Mouse (Mus musculus): Measurements from ENCODE around the gene Tbc1d22a.

Gene Tbc1d22a

DNA sequence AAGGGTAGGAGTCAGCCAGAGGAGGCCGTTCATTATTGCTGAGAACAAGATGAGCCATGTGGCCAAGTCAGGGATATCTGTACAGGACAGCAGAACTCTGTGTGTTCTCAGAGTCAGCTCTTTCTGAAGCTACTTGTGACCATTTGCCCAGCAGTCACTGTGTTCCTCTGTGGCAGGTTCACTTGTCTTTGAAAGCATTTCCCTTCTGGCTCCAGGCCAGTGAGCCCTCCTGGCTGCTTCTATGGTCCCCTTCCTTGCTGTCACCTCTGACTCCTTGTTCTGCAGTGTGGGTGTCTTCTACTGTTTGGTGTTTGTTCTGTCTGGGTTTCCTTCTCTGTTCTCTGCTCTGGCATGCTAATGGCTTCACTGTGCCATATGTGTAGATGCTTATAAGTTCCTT, 121.5 kb downstream of the Tbc1d22a start:
- DNase-seq (ENCODE audit: low spot score): no peak

GRCm38 (mm10) chr15:86337726-86338125, 123.5 kb downstream of the Tbc1d22a start:
- DNase-seq (ENCODE audit: low spot score): no peak

DNA sequence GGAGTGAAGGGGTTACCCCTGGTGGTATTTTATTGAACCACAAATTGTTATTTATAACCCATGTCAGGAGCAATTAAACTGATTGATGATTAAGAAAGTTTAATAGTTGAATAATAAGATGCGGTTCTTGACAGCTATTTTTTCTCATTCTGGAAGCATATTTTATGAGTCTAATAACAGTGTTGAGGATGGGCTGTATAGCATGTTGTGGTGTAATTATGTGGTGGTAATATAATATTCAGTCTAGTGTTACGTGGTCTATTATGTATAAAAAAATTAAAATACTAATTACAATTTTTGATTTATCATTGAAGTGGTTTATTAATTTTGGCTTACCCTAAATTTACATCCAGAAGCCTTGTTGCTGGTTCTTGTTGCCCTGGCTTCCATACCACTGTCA, 125.5 kb downstream of the Tbc1d22a start:
- DNase-seq (ENCODE audit: low spot score): no peak

GRCm38 (mm10) chr15:86340766-86341165, 126.5 kb downstream of the Tbc1d22a start:
- no peak for DNase-seq (ENCODE audit: low spot score)

GRCm38 (mm10) chr15:86342637-86343375, 128.5 kb downstream of the Tbc1d22a start:
- DNase-seq (ENCODE audit: low spot score): no peak

DNA sequence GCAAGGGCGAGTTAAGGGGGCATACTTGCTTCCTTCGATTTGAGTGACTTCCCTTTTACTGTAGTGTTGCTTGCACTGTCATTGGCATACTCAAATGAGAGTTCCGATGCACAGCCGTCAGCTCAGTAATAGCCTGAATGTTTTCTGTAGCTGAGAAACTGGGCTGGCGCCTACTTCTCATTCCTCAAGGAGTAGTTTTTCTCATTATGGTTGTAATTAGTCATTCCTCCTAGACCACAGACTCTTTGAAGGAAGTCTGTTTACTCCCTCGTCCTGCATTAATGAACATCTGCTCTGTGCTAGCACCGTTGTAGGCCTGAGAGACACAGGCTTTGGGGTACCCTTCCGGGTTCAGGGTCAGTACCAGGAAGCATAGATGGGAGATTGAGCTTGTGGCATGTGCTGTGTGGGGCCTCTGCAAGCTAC, 130.7 kb downstream of the Tbc1d22a start:
- DNase-seq (ENCODE audit: low spot score): no peak

DNA sequence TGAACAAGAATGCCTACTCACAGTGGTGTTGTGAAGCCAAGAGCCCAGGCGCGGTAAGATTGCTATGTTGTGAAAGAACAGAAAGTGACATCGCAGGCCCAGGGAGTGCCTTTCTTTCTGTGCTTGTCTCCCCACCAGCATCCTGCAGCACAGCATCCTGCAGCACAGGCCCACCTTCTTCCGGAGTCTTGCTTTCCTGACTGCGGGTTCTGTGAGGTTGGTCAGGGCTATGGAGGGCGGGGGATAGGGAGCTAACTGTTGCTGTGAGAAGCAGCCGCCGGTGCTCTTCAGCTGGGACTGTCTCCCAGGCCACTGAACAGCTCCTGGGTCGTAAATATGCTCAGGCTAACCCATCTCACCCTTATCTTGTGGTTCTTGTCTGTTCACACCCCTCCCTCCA, 131.6 kb downstream of the Tbc1d22a start:
- no peak for DNase-seq (ENCODE audit: low spot score)

DNA sequence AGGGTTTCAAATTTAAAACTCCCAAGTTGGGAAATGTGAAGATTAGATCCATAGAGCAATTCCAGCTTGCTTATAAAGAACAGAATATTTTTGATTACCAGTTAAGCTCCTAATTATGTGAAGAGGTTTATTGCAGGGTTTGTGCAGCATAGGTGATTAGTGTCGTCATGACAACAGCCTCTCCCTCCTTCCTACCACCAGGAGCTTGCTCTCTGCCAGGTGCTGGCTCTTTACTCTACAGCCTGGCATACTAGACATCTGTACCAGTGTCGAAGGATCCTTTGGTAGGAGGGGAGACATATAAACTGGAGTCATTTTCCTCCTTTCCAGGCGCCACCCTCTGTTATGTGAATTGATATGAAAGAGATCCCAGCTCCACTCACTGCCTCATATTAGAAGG, 132.3 kb downstream of the Tbc1d22a start:
- no peak for DNase-seq (ENCODE audit: low spot score)

- no peak for DNase-seq (ENCODE audit: low spot score)
These were observed 140.7 kb downstream of the Tbc1d22a start for GRCm38 (mm10) chr15:86354932-86355331.

DNA sequence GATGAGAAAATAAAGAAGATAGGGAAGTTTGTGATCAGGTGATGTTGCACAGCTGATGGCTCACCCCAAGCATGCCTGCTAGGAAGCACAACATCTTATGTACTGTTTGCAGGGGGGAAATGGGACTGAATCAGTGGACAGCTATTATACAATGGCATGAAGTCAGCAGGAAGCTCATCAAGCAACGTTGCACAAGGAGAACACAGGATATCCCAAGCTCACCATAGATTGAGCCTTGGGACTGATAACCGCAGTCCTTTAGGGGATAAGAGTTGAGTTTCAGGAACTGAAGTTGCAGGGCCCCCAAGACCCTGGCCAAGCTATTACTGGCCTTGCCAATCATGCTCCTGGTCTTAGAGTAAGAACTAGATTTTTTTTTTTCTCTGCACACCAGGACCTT, 141.6 kb downstream of the Tbc1d22a start:
- no peak for DNase-seq (ENCODE audit: low spot score)

DNA sequence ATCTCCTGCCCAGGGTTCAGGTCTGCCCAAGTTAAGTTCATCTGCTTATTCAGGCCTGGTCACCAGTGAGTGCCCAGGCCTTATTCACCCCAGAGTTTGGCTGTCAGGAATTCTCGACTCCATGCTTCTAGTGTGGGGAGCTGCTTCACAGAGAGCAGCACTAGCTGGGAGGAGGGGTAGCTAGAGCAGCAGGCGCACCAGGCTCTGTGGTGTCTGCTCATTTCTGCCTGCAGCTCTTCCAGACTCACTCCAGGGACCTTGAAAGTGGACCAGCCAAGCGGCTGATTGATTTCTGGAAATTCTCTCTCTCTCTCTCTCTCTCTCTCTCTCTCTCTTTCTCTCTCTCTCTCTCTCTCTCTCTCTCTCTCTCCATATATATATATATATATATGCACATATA, 146.1 kb downstream of the Tbc1d22a start:
- DNase-seq (ENCODE audit: low spot score): no peak

DNA sequence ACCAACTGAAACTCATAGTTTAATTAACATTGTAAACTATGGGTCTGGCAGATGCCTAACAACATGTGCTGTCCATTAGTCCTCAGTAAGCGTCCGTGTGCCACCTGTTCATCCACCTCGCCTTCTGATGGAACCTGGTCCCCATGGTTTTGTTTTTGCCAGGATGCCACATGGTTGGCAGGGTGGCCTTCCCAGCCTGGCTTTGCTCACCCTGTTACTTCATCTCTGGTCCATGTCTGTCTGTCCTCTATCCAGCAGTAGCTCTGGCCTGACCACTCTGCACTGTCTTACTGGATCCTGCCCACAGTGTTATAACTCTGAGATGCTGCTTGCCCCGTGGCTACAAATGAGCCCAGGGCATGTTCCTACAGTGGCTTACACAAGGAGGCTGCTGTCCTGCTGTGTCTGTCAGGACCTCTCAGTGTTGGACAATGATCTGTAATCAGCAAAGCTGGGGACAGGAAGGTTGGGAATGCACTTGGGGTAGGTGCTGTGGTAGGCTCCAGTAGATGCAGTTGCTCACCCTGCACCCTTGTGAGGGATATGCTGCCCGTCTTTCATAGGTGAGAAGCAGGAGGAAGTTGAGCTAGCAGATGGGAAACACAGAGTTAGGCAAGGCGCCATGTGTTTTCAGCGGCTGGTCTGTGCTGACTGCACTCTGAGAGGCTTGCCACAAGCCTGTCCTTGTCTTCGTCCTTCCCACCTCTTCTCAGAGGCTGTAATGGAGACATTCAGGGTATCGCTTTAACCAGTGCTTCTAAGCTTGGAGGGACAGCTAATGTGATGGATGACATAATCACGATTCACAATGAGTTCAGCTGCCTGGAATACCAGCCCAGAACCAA, 148.3 kb downstream of the Tbc1d22a start:
- no peak for DNase-seq (ENCODE audit: low spot score)

DNA sequence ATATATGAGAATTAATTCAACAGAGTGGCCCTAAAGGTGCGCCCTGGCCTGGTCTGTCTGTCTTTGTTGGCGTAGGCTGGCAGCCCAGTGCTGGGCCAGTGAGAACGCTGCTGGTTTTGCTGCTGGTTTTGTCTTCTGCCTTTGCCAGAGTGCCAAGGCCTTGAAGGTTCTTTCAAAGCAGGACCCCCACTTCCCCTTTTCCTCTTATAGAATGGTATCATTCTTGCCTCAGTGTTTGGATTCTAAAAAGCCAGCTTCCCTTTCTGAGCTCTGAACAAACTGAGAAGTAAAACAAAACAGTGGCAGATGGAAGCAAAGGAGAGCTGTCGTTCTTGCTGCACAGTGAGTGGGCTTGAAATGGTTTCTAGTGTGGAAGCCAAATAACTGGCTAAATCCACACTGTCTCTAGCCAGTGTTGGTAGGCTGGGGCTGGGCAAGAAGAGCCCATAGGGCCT, 149.6 kb downstream of the Tbc1d22a start:
- no peak for DNase-seq (ENCODE audit: low spot score)

- no peak for DNase-seq (ENCODE audit: low spot score)
These were observed 150.8 kb downstream of the Tbc1d22a start for GRCm38 (mm10) chr15:86364948-86365658.

- no peak for DNase-seq (ENCODE audit: low spot score)
These were observed 152.5 kb downstream of the Tbc1d22a start for GRCm38 (mm10) chr15:86366726-86367125.

- DNase-seq (ENCODE audit: low spot score): no peak
These were observed 153.0 kb downstream of the Tbc1d22a start for GRCm38 (mm10) chr15:86367247-86367646.

GRCm38 (mm10) chr15:86370846-86371245, 156.6 kb downstream of the Tbc1d22a start:
- no peak for DNase-seq (ENCODE audit: low spot score)

DNA sequence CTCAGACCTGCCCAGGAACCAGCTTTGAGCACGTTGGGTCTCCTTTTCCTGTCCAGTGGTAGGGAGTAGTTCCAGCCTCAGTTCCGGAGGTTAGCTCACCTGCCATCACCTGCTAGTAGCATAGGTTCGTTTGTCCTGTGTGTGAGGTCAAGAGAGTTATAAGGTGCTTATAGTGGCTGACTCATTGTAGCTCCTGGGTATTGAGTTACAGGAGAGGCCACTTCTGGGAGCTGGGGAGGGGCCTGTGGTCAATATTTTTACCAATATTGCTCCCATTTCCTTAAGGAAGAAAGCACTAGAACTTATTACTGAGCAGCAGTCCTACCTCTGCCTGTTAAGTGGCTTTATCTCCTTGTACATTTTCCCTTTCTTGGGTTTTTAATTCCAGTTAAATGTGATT, 161.0 kb downstream of the Tbc1d22a start:
- DNase-seq (ENCODE audit: low spot score): no peak

DNA sequence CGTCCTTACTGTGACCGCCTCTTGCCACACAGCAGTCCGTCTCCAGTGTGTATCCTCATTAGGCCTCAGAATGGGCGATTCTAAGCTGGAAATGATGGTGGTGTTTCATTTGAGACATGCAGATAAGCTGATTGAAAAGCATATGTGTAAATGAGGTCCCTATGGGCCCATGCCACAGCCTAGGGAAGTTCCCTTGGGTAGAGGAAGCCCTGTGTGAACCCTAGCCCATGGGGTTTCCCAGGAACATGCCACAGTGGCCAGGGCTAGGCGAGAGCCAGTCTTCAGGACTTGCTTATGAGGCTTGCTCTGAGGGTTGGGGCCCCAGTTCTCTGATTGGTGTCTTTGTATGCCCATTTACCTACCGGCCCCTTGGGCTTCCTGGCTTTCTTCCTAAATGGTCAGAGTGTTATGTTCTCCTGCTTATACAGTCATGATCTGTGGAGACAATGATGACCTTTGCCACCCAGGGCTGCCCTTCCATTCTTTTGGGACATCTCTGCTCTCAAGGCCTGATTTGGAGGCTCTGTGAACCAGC, 161.7 kb downstream of the Tbc1d22a start:
- no peak for DNase-seq (ENCODE audit: low spot score)

- DNase-seq (ENCODE audit: low spot score): no peak
These were observed 169.0 kb downstream of the Tbc1d22a start for GRCm38 (mm10) chr15:86383278-86383677.

DNA sequence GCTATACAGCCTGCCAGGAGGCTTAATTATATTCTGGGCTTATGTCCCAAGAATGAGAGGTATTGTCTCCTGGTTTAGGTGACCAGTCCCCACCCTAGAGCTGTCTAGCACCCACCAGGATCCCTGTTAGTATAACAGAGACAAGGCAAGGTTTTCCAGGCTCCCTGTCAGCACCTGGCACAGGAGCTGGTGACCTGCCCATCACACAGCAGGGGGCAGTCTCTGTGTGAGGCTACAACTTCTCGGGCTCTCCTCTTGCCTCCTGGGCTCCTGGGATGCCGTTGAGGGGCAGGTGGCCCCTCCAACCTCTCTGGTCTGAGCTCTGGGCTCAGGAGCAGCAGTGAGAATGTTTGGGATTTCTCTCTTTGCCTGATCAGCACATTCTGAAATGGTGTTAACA, 171.2 kb downstream of the Tbc1d22a start:
- no peak for DNase-seq (ENCODE audit: low spot score)

DNA sequence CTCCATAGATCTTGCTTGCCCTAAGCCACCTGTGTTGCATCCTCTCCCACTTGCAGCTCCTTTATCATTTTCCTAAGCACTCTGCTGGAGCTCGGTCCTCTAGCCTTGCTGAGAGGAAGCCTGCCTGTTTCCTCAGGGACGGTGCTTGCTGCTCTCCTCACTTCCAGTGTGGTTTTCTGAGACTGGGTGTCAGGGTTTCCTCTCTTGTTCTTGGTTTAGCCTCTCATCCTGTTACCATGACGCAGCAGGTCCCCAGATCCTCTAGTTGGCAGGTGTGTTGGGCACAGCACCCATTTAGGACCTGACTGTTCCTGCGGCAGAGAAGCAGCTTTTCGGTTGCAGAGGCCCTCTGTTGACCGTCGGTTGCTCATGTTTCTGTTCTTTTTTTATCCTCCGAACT, 172.1 kb downstream of the Tbc1d22a start:
- DNase-seq (ENCODE audit: low spot score): no peak

All from urinary bladder, postnatal 14 days (tissue).